Mouse (Mus musculus) gonadal fat pad, adult 2 months (tissue): ENCODE data around the gene Snhg11. TPM values are rescaled to one million over a fixed set of nuclear protein-coding genes. Genes with fewer than 3 reads are reported as not detected.

Experiments used
- DNase-seq: peaks from one replicate; pipeline ENCODE4 v3.0.0-alpha.2; 2012; ENCODE audit warnings: low read depth
- polyA plus RNA-seq: library from polyadenylated mRNA; depleted of rRNA; stranded (reverse); fragments of >200 nt; gene quantifications from 2 replicates; pipeline ENCODE4 v1.2.3, GENCODE M21; 2012; rRNA removed

Gene Snhg11
- 12.0 and 19.4 TPM in 2 replicates for polyA plus RNA-seq

- no peak for DNase-seq
These were observed at the start of gene Snhg11 for GRCm38 (mm10) chr2:158375443-158376122. Snhg11 (plus strand) TSS chr2:158375638.

GRCm38 (mm10) chr2:158334356-158334755 lies 41.1 kb upstream of the Snhg11 start:
- no peak for DNase-seq

GRCm38 (mm10) chr2:158337698-158338097 lies 37.7 kb upstream of the Snhg11 start:
- no peak for DNase-seq

- no peak for DNase-seq
These were observed 35.4 kb upstream of the Snhg11 start for GRCm38 (mm10) chr2:158339948-158340564.

GRCm38 (mm10) chr2:158341324-158341723 lies 34.1 kb upstream of the Snhg11 start:
- no peak for DNase-seq

GRCm38 (mm10) chr2:158343495-158343894 lies 31.9 kb upstream of the Snhg11 start:
- no peak for DNase-seq

- DNase-seq, result no peak
These were observed 29.0 kb upstream of the Snhg11 start for GRCm38 (mm10) chr2:158346467-158346866.

- no peak for DNase-seq
These were observed 27.6 kb upstream of the Snhg11 start for GRCm38 (mm10) chr2:158347868-158348267.

- no peak for DNase-seq
These were observed 22.5 kb upstream of the Snhg11 start for GRCm38 (mm10) chr2:158352801-158353520.

GRCm38 (mm10) chr2:158354348-158355114 lies 20.9 kb upstream of the Snhg11 start:
- no peak for DNase-seq

GRCm38 (mm10) chr2:158355238-158355637 lies 20.2 kb upstream of the Snhg11 start:
- no peak for DNase-seq

- DNase-seq, result no peak
These were observed 19.3 kb upstream of the Snhg11 start for GRCm38 (mm10) chr2:158356121-158356520.

- no peak for DNase-seq
These were observed 15.4 kb upstream of the Snhg11 start for GRCm38 (mm10) chr2:158359757-158360620.

GRCm38 (mm10) chr2:158360873-158361677 lies 14.4 kb upstream of the Snhg11 start:
- no peak for DNase-seq

GRCm38 (mm10) chr2:158361678-158362320 lies 13.6 kb upstream of the Snhg11 start:
- DNase-seq, result no peak

- no peak for DNase-seq
These were observed 11.3 kb upstream of the Snhg11 start for GRCm38 (mm10) chr2:158364175-158364574.

- DNase-seq, result no peak
These were observed 10.2 kb upstream of the Snhg11 start for GRCm38 (mm10) chr2:158365099-158365850.

GRCm38 (mm10) chr2:158367654-158368053 lies 7.8 kb upstream of the Snhg11 start:
- DNase-seq, result no peak

- no peak for DNase-seq
These were observed 7.1 kb upstream of the Snhg11 start for GRCm38 (mm10) chr2:158368313-158368712.
